15 mouse cellular contexts compared by ENCODE assay signal in the genomic region with DNA sequence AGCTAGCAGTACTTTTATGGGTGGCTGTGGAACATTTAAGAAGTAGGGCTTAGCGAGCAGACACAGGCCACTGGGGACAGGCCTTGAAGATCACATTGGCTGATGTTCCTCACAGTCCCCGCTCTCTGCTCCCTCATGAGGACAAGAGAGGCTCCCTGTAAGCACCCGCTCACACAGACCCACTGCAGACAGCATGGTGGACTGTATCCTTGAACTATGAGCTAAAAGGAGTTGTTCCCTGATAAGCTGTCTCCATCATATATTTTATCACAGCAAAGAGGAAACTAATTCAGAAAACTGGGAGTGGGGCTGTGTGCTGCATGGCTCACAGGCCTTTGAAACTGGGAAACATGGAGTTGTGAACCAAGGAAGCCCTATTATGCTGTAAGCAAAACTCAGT.
"Had no signal": no experiment of that assay in that cellular context is flagged by ENCODE, and none has a peak within 500 bp of the region (broad histone marks: within the 10 kb centered on the region; RNA-seq: fewer than 3 reads in every experiment).

No protein-coding gene starts in this region.

- H3K9ac ChIP-seq: liver, embryonic 12.5 days; liver, embryonic 14.5 days; lung, embryonic 14.5 days; midbrain, embryonic 13.5 days; midbrain, embryonic 15.5 days; neural tube, embryonic 12.5 days had no signal

- DNase-seq: lung, adult 18-20 months; lung, embryonic 14.5 days; lung, postnatal 36 days; right cerebral cortex, postnatal 14 days; right cerebral cortex, postnatal 4 days; spleen, adult 18-20 months; thymus, adult 18-20 months; thymus, postnatal 14 days; thymus, postnatal 36 days had no signal

- H3K4me3 ChIP-seq: liver, embryonic 12.5 days; midbrain, embryonic 10.5 days; midbrain, embryonic 13.5 days; midbrain, embryonic 15.5 days; neural tube, embryonic 12.5 days had no signal

- H3K27me3 ChIP-seq: liver, embryonic 12.5 days; midbrain, embryonic 13.5 days; midbrain, embryonic 15.5 days; neural tube, embryonic 12.5 days had no signal

- H3K4me1 ChIP-seq: midbrain, embryonic 13.5 days; midbrain, embryonic 15.5 days; neural tube, embryonic 12.5 days had no signal

- H3K9me3 ChIP-seq: liver, embryonic 12.5 days; midbrain, embryonic 10.5 days; midbrain, embryonic 13.5 days; midbrain, embryonic 15.5 days; neural tube, embryonic 12.5 days had no signal

- H3K27ac ChIP-seq: liver, embryonic 12.5 days; liver, embryonic 14.5 days; midbrain, embryonic 10.5 days; midbrain, embryonic 13.5 days; midbrain, embryonic 15.5 days; neural tube, embryonic 12.5 days had no signal

- H3K4me2 ChIP-seq: liver, embryonic 12.5 days; midbrain, embryonic 13.5 days; midbrain, embryonic 15.5 days; neural tube, embryonic 12.5 days had no signal

- ATAC-seq: liver, embryonic 12.5 days; midbrain, embryonic 13.5 days; midbrain, embryonic 15.5 days had no signal
